Mouse (Mus musculus) heart, embryonic 16.5 days (tissue): Measurements from ENCODE around the gene Prdx2. TPM values are rescaled to one million over a fixed set of nuclear protein-coding genes. Genes with fewer than 3 reads are reported as not detected.

ENCODE experiments used
- ATAC-seq: fragments of 200-750 bp; cut with Nextera tagmentation; replicated peaks from 2 replicates; pipeline ENCODE4 v1.8.0; 2017; ENCODE audit warnings: moderate number of reproducible peaks; ENCODE audit not compliant: insufficient read depth, low FRiP score; ENCODE audit errors: extremely low read depth
- H3K27ac ChIP-seq: fragments of 300-500 bp; sonication (generic); 2 replicates; pipeline ENCODE4 v1.5.1; 2014; ENCODE audit warnings: mild to moderate bottlenecking, low read length, control low read depth, moderate library complexity
- H3K27me3 ChIP-seq: fragments of 300-500 bp; sonication (generic); 2 replicates; pipeline ENCODE4 v1.6.1; 2014; ENCODE audit warnings: low read length, mixed read lengths; ENCODE audit not compliant: control insufficient read depth, insufficient read depth
- H3K36me3 ChIP-seq: fragments of 300-500 bp; sonication (generic); 2 replicates; pipeline ENCODE4 v1.6.1; 2014; ENCODE audit not compliant: control insufficient read depth, insufficient read depth
- H3K4me1 ChIP-seq: fragments of 300-500 bp; sonication (generic); 2 replicates; pipeline ENCODE4 v1.6.1; 2014; ENCODE audit warnings: low read length, mixed read lengths; ENCODE audit not compliant: control insufficient read depth, insufficient read depth
- H3K4me2 ChIP-seq: fragments of 300-500 bp; sonication (generic); 2 replicates; pipeline ENCODE4 v1.6.1; 2014; ENCODE audit warnings: low read depth, mild to moderate bottlenecking, control low read depth, low read length
- H3K4me3 ChIP-seq: fragments of 300-500 bp; sonication (generic); 2 replicates; pipeline ENCODE4 v1.5.1; 2014; ENCODE audit warnings: mild to moderate bottlenecking, control low read depth, low read length
- H3K9ac ChIP-seq: fragments of 300-500 bp; sonication (generic); 2 replicates; pipeline ENCODE4 v1.6.1; 2014; ENCODE audit warnings: low read length, control low read depth
- H3K9me3 ChIP-seq: fragments of 300-500 bp; sonication (generic); replicated peaks from 2 replicates; pipeline ENCODE4 v1.6.1; 2016; ENCODE audit warnings: low read length; ENCODE audit not compliant: control insufficient read depth
- WGBS: fragments of 180-500 bp; shearing (Covaris S2); extraction: QIAGEN DNeasy Blood & Tissue Kit; methylation state at CpG from one replicate; pipeline ENCODE4 v1.1.7; 2014; 5-methylcytosine and 5-hydroxymethylcytosine counted together
- polyA plus RNA-seq: library from polyadenylated mRNA; unstranded; fragments of >200 nt; fragmentation: Nextera tagmentation; extraction: Ambion mirVana; gene quantifications from 2 replicates; pipeline ENCODE4 v1.2.1, GENCODE M21; 2015

Gene Prdx2
- polyA plus RNA-seq, 1 experiment from 2014 or later = 591 TPM

DNA sequence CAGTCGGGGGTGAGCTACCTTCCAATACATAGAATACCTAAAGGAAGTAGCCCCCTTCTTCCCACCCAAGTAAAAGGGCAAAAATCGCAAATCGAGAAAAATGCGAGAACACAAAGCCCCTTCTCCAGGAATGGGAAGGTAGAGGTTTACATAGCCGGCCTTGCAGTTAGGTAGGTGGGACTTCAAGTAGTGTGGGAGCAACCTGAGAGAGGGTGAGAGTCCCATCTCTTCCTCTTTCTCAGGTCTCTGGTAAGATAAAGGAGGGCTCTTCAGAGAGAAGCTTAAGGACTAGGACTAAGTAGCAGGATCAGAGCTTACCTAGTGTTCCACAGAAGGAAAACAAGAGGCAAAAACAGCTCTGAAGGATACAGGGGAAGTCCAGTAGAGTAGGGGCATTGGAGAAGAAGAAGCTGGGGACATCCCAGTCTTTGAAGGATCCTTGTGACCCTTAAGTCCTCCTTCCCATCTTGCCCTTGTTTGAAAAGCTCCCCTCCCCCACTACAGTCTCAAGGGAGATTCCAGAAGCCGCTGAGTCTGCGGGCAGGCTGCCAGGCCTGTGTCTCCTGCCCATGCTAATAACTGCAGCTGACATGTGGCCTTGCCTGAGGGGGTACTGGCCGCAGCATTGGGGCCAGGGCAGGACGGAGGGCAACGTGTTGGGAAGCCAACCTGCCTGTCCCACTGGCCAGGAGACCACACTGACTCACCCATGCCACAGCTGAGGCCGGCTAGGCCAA lies 11.4 kb downstream of the Prdx2 start:
- H3K4me3 ChIP-seq = peak overlapping the region; percentile 73; the same call in 1 of the 2 replicates
- WGBS = 26% methylated on average over 11 of the region's 11 CpGs

DNA sequence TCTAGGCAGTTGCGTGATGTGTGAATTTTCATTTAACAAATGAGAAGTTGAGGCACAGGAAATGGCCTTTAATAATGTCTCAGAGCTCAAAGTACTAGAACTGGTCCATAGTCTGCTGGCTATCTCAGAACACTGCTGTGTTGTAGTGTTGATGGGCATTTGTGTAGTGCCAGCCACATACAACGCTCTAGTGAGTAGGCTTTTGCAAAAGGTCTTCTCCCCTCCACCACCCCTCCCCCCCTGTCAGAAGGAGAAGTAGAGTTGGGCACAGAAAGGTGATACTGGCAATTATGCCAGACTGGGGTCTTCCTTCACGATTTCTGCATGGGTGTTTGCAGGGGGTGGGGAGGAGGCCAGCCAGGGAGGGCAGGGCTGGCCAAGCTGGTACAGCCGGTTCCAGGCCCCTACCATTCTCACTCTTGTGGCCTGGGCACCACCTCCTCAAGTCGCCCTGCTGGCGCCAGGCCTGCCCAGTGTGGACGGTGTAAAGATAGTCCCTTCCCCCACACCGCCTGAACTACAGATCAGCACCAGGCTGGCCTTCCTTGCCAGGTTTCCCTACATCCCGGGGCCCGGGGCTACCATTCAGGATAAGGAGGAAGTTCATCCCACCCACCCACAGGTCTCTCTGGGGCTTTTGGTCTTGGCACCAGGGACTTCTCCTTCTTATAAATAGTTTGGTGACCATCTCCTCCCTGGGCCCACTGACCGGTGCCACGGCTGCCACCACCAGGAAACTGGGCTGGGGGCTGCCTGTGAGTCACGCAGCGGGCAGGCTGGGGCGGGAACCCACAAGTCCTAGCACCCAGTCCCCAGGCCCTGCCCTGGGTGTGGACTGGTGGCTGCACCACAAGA lies 12.5 kb downstream of the Prdx2 start:
- 71% methylated on average over 15 of the region's 15 CpGs for WGBS
- no peak for ATAC-seq
- peak overlapping the region; percentile 80; the same call in 1 of the 2 replicates for H3K27ac ChIP-seq
- no peaks in the 10 kb centered on the region for H3K36me3 ChIP-seq
- H3K27me3 ChIP-seq = no peaks in the 10 kb centered on the region
- H3K4me2 ChIP-seq = no peak overlapping the region
- peaks cover 59% of the 10 kb centered on the region for H3K4me1 ChIP-seq
- no peak overlapping the region for H3K9ac ChIP-seq
- H3K4me3 ChIP-seq = no peak overlapping the region
- no peaks in the 10 kb centered on the region for H3K9me3 ChIP-seq

More for the DNA sequence above, 11.4 kb downstream of the Prdx2 start:
- Histone ChIP-seq H3K4me2 (peak overlapping the region; percentile 97), H3K9me3 (no peaks in the 10 kb centered on the region), H3K36me3 (no peaks in the 10 kb centered on the region), H3K4me1 (peaks cover 60% of the 10 kb centered on the region), H3K27ac (peak overlapping the region; percentile 80), H3K9ac (peak overlapping the region; percentile 73), H3K27me3 (no peaks in the 10 kb centered on the region)
- no peak for ATAC-seq

DNA sequence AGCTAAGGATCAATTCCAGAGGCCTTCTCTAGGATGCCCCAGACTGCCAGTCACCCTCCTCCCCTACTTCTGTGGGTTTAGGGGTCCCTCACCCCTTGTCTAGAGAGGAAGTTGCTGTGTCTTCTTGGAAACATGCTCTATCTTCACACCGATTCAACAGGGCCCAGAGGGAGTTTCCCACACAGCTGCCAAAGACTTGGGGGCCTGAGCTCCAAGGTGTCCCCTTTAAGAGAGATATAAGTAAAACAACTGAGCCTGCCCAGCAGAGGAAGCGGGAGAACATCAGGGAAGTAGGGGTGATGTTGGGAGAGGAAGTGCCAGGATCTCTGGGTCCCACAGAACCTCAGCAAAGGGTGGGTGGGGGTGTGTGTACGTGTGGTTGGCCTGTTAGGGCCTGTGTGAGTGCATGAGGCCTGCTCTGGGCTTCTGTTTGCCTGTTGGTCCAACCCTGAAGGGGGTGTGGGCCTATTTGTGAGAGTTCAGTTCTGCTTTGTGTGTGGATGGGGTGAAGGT lies 13.2 kb downstream of the Prdx2 start:
- Histone ChIP-seq H3K4me2 (no peak overlapping the region), H3K27me3 (no peaks in the 10 kb centered on the region), H3K9ac (no peak overlapping the region), H3K27ac (0 out of 2 replicates have a peak overlapping the region, but pooled peaks have one; percentile 11), H3K36me3 (no peaks in the 10 kb centered on the region), H3K9me3 (no peaks in the 10 kb centered on the region), H3K4me3 (no peak overlapping the region), H3K4me1 (peaks cover 56% of the 10 kb centered on the region)
- no peak for ATAC-seq
- 64% methylated on average over 3 of the region's 3 CpGs for WGBS

DNA sequence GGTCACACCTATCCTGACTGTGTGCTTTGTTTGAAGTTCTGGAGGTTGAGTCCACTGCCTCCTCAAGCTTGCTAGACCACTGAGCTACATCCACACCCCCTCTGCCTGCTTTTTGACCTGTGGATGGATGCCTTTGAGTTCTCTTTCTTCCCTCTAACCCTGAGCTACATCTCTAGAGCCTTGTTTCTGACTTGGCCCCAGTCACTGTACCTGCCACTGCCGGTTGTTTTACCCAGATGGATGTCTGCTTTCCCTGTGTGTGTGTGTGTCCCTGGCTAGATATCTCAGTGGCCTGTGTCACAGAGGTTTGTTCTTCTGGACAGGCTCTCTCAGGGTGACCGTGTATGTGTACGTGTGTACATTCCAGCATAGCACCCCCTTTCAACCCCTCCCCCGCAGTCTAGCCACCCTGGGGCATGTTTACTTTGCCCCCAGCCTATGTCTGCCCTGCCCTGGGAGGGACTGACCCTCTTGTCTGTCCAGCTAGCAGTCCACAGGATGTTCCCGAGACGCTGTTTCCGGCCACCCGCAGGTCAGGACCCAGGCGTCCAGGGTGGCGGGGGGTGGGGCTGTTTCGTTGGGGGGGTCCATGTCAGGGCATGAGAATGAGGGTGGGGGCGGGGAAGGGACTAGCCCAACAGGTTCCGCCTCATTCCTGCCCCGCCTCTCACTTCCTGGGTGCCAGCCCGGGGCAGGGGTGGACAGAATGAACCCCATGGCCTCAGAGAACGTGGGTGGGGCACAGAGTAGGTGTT lies 15.1 kb downstream of the Prdx2 start:
- H3K4me2 ChIP-seq = peak overlapping the region; percentile 97
- peaks cover 46% of the 10 kb centered on the region for H3K4me1 ChIP-seq
- peak overlapping the region; percentile 5; the same call in 1 of the 2 replicates for H3K9ac ChIP-seq
- ATAC-seq = no peak
- no peaks in the 10 kb centered on the region for H3K9me3 ChIP-seq
- H3K27ac ChIP-seq = peak overlapping the region; percentile 72
- H3K27me3 ChIP-seq = no peaks in the 10 kb centered on the region
- no peak overlapping the region for H3K4me3 ChIP-seq
- H3K36me3 ChIP-seq = no peaks in the 10 kb centered on the region
- WGBS = 12% methylated on average over 16 of the region's 16 CpGs

DNA sequence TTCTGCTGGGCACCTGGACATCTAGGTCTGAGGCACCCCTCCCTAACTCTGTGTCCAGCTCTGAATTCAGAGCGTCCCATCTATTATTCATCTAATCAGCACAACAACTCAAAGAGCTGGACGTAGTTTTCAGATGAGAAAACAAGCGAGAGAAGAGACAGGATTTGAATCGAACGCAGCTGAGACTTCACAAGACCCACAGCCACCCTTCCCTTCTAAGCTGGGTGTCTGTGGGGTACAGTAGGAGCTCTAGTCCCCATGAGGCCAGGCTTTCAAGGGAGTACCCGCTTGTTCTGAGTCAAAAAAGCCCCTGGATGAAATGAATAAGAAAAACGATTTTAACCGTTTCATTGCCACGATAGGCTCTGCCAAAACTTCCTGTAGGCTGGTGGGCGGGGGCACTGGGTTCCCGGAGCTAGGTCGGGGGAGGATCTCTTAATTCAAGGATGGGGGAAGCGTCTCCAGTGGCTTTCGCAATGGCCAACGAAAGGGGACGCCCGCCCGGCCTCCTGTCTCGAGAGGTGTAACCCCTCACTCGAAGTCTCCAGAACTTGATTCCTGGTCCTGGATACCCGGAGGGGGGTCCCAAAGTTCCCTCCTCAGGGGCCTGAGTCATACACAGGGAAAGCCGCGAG lies 15.8 kb downstream of the Prdx2 start:
- Histone ChIP-seq H3K4me3 (peak overlapping the region; percentile 66), H3K4me1 (peaks cover 40% of the 10 kb centered on the region), H3K4me2 (peak overlapping the region; percentile 97), H3K36me3 (no peaks in the 10 kb centered on the region), H3K9me3 (no peaks in the 10 kb centered on the region), H3K27ac (peak overlapping the region; percentile 72), H3K9ac (peak overlapping the region; percentile 76), H3K27me3 (no peaks in the 10 kb centered on the region)
- WGBS = 3% methylated on average over 23 of the region's 23 CpGs
- ATAC-seq = no peak

DNA sequence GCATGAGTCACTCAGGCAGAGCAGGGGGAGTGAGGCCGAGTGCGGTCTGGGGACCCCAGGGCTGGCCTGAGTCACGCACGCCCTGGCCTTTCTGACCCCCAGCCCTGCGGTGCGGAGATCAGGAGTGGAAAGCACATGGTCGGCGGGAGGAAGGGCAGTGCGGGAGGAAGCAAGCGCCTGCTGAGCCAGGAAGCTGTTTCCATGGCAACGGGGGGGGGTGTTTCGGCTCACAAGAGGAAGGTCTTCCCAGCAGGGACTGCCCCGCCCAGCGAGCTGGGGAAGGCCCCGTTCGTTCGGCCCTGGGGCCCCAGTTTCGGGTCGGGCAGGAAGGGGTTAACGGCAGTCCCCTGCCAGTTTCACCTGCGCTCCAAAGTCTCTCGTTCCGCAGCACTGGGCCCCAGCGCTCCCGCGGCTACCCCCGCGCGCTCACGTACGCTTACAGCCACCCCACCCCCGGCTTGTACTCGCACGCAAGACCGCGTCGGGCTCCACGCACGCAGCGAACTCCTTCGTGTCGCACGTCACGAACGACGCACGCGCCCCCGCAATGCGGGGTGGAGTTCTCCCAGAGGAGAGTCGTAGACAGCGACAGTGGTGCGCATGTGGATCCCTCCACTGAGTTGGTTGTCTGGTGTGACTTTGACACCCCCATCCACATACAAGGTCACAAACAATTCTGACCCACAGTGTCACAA lies 16.4 kb downstream of the Prdx2 start:
- Histone ChIP-seq H3K27me3 (no peaks in the 10 kb centered on the region), H3K9ac (peak overlapping the region; percentile 76), H3K9me3 (no peaks in the 10 kb centered on the region), H3K36me3 (no peaks in the 10 kb centered on the region), H3K4me1 (peaks cover 36% of the 10 kb centered on the region), H3K4me2 (peak overlapping the region; percentile 97), H3K27ac (peak overlapping the region; percentile 72), H3K4me3 (peak overlapping the region; percentile 66)
- WGBS = under 1% methylated on average over 53 of the region's 53 CpGs
- peak; percentile 26; the same call in 1 of the 2 replicates for ATAC-seq

DNA sequence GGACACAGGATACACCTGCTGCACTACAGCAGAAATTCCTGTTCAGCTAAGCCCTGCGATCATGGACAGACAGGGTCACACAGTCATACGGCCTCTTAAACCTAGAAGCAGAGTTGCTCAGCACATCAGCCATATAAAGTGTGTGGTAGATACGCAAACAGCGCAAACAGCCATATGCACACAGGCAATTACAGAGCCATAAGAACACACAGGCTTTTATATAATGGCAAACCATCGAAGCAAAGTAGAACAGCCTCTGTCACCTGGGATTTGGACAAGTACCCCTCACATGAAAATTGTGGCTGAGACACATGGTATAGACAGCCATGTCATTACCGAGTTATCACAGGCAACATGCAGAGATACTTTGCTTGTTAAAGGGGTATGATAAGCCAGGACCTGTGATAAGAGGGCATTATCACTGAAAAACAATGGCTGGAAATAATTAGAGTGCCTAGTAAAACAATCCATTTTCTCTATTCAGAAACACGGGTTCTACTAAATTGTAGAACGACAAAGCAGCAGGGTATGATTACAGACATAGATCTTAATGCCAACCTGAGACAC lies 17.1 kb downstream of the Prdx2 start:
- Histone ChIP-seq H3K4me2 (peak overlapping the region; percentile 97), H3K4me1 (peaks cover 34% of the 10 kb centered on the region), H3K9me3 (no peaks in the 10 kb centered on the region), H3K27ac (peak overlapping the region; percentile 60; the same call in 1 of the 2 replicates), H3K4me3 (peak overlapping the region; percentile 66), H3K9ac (peak overlapping the region; percentile 76), H3K36me3 (no peaks in the 10 kb centered on the region), H3K27me3 (no peaks in the 10 kb centered on the region)
- WGBS = 36% methylated on average over 8 of the region's 8 CpGs
- no peak for ATAC-seq
